In the genomic region with DNA sequence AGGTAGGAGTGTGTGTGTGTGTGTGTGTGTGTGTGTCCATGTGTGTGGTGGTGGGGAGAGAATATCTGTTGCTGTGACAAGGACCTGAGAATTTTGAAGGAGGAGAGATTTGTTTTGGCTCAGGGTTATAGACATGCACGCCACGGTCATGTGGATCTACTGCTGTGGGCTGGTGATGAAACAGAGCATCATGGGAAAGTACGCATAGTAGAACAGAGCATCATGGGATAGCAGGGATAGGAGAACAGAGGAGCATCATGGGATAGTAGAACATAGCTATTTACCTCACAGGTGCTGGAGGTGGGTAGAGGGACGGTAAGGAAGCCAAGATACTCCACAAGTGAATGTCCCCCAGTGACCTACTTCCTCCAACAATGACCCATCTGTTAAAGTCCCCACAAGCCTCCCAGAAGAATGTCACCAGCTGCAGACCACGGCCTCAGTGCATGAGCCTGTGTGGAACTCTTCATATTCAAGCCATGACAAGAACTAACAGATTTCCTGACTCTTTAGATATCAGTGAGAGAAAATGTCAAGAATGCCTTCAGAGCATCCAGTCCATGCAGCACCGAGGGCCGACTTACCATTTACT, we compare ENCODE assay signal across 1 mouse cellular context.
A peak's percentile ranks its signal among the peaks of the same experiment; 100 is the strongest.
TF ChIP-seq lines count a peak whose summit lies in the region.

No protein-coding gene starts in this region.

TF ChIP-seq in CH12.LX, 34 proteins besides CTCF, POLR2A, EP300 and RAD21 (continued from another document):
- no peak for TF ChIP-seq POLR2AphosphoS2 (IDR thresholded peaks at IDR 0.05; ENCODE audit: low read depth, low read length)
- no peak for TF ChIP-seq MAZ (IDR thresholded peaks at IDR 0.05; ENCODE audit: low read depth, low read length)
- no peak for TF ChIP-seq ZNF384 (IDR thresholded peaks at IDR 0.05; ENCODE audit: low read depth, low read length)
- 0 out of 2 replicates have a peak, but pooled peaks have one; percentile 13 for TF ChIP-seq MAX (IDR thresholded peaks at IDR 0.05; ENCODE audit: low read length)
- 0 out of 2 replicates have a peak, but pooled peaks have one; percentile 42 for TF ChIP-seq TBP (conservative IDR thresholded peaks at IDR 0.05; ENCODE audit: low read depth, low read length)
- TF ChIP-seq CHD1 (IDR thresholded peaks at IDR 0.05; ENCODE audit: low read depth, low read length): no peak
- 0 out of 2 replicates have a peak, but pooled peaks have one; percentile 20 for TF ChIP-seq TCF12 (IDR thresholded peaks at IDR 0.05; ENCODE audit: low read depth, low read length)
